Mouse (Mus musculus): ENCODE measurements around the gene Fkbp4. TPM values are rescaled to one million over a fixed set of nuclear protein-coding genes. Genes with fewer than 3 reads are reported as not detected.

Fkbp4 gene
- polyA plus RNA-seq, 1 experiment = 413 TPM

- TF ChIP-seq POLR2A (IDR thresholded peaks at IDR 0.05; ENCODE audit: insufficient read depth, low read length) = no peak
- TF ChIP-seq CTCF (IDR thresholded peaks at IDR 0.05; ENCODE audit: low read depth, low read length) = no peak
- no peak for TF ChIP-seq EP300 (IDR thresholded peaks at IDR 0.05; ENCODE audit: insufficient read depth, low read depth, low read length)
- Histone ChIP-seq H3K27me3 (ENCODE audit: control insufficient read depth, insufficient read depth, low read length, poor library complexity, severe bottlenecking) (no peaks in the 10 kb centered on the region), H3K9ac (ENCODE audit: low read depth, poor library complexity, severe bottlenecking) (no peak overlapping the region), H3K9me3 (replicated peaks; ENCODE audit: control insufficient read depth, insufficient read depth, low read length, poor library complexity, severe bottlenecking) (no peaks in the 10 kb centered on the region), H3K36me3 (ENCODE audit: control insufficient read depth, insufficient read depth, low read length, poor library complexity, severe bottlenecking) (no peaks in the 10 kb centered on the region), H3K4me1 (ENCODE audit: control insufficient read depth, insufficient read depth, low read length) (no peaks in the 10 kb centered on the region), H3K4me3 (ENCODE audit: low read depth, low read length) (no peak overlapping the region), H3K27ac (ENCODE audit: insufficient read depth, low read length) (no peak overlapping the region)
Measured at GRCm38 (mm10) chr6:128418076-128418475, 20.4 kb downstream of the Fkbp4 start.

- TF ChIP-seq EP300 (IDR thresholded peaks at IDR 0.05; ENCODE audit: insufficient read depth, low read depth, low read length) (no peak), CTCF (IDR thresholded peaks at IDR 0.05; ENCODE audit: low read depth, low read length) (no peak), POLR2A (IDR thresholded peaks at IDR 0.05; ENCODE audit: insufficient read depth, low read length) (no peak)
- Histone ChIP-seq H3K27me3 (ENCODE audit: control insufficient read depth, insufficient read depth, low read length, poor library complexity, severe bottlenecking) (no peaks in the 10 kb centered on the region), H3K4me1 (ENCODE audit: control insufficient read depth, insufficient read depth, low read length) (no peaks in the 10 kb centered on the region), H3K9ac (ENCODE audit: low read depth, poor library complexity, severe bottlenecking) (no peak overlapping the region), H3K4me3 (ENCODE audit: low read depth, low read length) (no peak overlapping the region), H3K9me3 (replicated peaks; ENCODE audit: control insufficient read depth, insufficient read depth, low read length, poor library complexity, severe bottlenecking) (no peaks in the 10 kb centered on the region), H3K36me3 (ENCODE audit: control insufficient read depth, insufficient read depth, low read length, poor library complexity, severe bottlenecking) (peaks cover 1% of the 10 kb centered on the region), H3K27ac (ENCODE audit: insufficient read depth, low read length) (no peak overlapping the region)
Measured at GRCm38 (mm10) chr6:128416169-128416568, 22.3 kb downstream of the Fkbp4 start.

GRCm38 (mm10) chr6:128411115-128411514, 27.4 kb downstream of the Fkbp4 start:
- Histone ChIP-seq H3K9ac (ENCODE audit: low read depth, poor library complexity, severe bottlenecking) (no peak overlapping the region), H3K9me3 (replicated peaks; ENCODE audit: control insufficient read depth, insufficient read depth, low read length, poor library complexity, severe bottlenecking) (no peaks in the 10 kb centered on the region), H3K27ac (ENCODE audit: insufficient read depth, low read length) (no peak overlapping the region), H3K4me3 (ENCODE audit: low read depth, low read length) (no peak overlapping the region), H3K36me3 (ENCODE audit: control insufficient read depth, insufficient read depth, low read length, poor library complexity, severe bottlenecking) (peaks cover 9% of the 10 kb centered on the region), H3K27me3 (ENCODE audit: control insufficient read depth, insufficient read depth, low read length, poor library complexity, severe bottlenecking) (no peaks in the 10 kb centered on the region), H3K4me1 (ENCODE audit: control insufficient read depth, insufficient read depth, low read length) (peaks cover 12% of the 10 kb centered on the region)
- TF ChIP-seq CTCF (IDR thresholded peaks at IDR 0.05; ENCODE audit: low read depth, low read length) = peak; percentile 27
- no peak for TF ChIP-seq POLR2A (IDR thresholded peaks at IDR 0.05; ENCODE audit: insufficient read depth, low read length)

GRCm38 (mm10) chr6:128410305-128410704, 28.2 kb downstream of the Fkbp4 start:
- no peak for TF ChIP-seq CTCF (IDR thresholded peaks at IDR 0.05; ENCODE audit: low read depth, low read length)
- no peak for TF ChIP-seq POLR2A (IDR thresholded peaks at IDR 0.05; ENCODE audit: insufficient read depth, low read length)
- TF ChIP-seq EP300 (IDR thresholded peaks at IDR 0.05; ENCODE audit: insufficient read depth, low read depth, low read length) = no peak
- Histone ChIP-seq H3K9me3 (replicated peaks; ENCODE audit: control insufficient read depth, insufficient read depth, low read length, poor library complexity, severe bottlenecking) (no peaks in the 10 kb centered on the region), H3K36me3 (ENCODE audit: control insufficient read depth, insufficient read depth, low read length, poor library complexity, severe bottlenecking) (peaks cover 9% of the 10 kb centered on the region), H3K4me3 (ENCODE audit: low read depth, low read length) (no peak overlapping the region), H3K4me1 (ENCODE audit: control insufficient read depth, insufficient read depth, low read length) (peaks cover 12% of the 10 kb centered on the region), H3K27me3 (ENCODE audit: control insufficient read depth, insufficient read depth, low read length, poor library complexity, severe bottlenecking) (no peaks in the 10 kb centered on the region), H3K9ac (ENCODE audit: low read depth, poor library complexity, severe bottlenecking) (no peak overlapping the region), H3K27ac (ENCODE audit: insufficient read depth, low read length) (no peak overlapping the region)

- H3K27me3 ChIP-seq (ENCODE audit: control insufficient read depth, insufficient read depth, low read length, poor library complexity, severe bottlenecking) = no peaks in the 10 kb centered on the region
- H3K36me3 ChIP-seq (ENCODE audit: control insufficient read depth, insufficient read depth, low read length, poor library complexity, severe bottlenecking) = peaks cover 9% of the 10 kb centered on the region
- TF ChIP-seq EP300 (IDR thresholded peaks at IDR 0.05; ENCODE audit: insufficient read depth, low read depth, low read length) (peak; percentile 92), POLR2A (IDR thresholded peaks at IDR 0.05; ENCODE audit: insufficient read depth, low read length) (no peak), CTCF (IDR thresholded peaks at IDR 0.05; ENCODE audit: low read depth, low read length) (no peak)
- peaks cover 12% of the 10 kb centered on the region for H3K4me1 ChIP-seq (ENCODE audit: control insufficient read depth, insufficient read depth, low read length)
- peak overlapping the region; percentile 31; the same call in 1 of the 2 replicates for H3K27ac ChIP-seq (ENCODE audit: insufficient read depth, low read length)
- H3K9ac ChIP-seq (ENCODE audit: low read depth, poor library complexity, severe bottlenecking) = no peak overlapping the region
- no peaks in the 10 kb centered on the region for H3K9me3 ChIP-seq (replicated peaks; ENCODE audit: control insufficient read depth, insufficient read depth, low read length, poor library complexity, severe bottlenecking)
- no peak overlapping the region for H3K4me3 ChIP-seq (ENCODE audit: low read depth, low read length)
Measured at GRCm38 (mm10) chr6:128408544-128409125, 29.8 kb downstream of the Fkbp4 start.

GRCm38 (mm10) chr6:128404708-128405107, 33.8 kb downstream of the Fkbp4 start:
- Histone ChIP-seq H3K4me3 (ENCODE audit: low read depth, low read length) (no peak overlapping the region), H3K9ac (ENCODE audit: low read depth, poor library complexity, severe bottlenecking) (no peak overlapping the region), H3K4me1 (ENCODE audit: control insufficient read depth, insufficient read depth, low read length) (peaks cover 10% of the 10 kb centered on the region), H3K27ac (ENCODE audit: insufficient read depth, low read length) (no peak overlapping the region), H3K36me3 (ENCODE audit: control insufficient read depth, insufficient read depth, low read length, poor library complexity, severe bottlenecking) (no peaks in the 10 kb centered on the region), H3K9me3 (replicated peaks; ENCODE audit: control insufficient read depth, insufficient read depth, low read length, poor library complexity, severe bottlenecking) (no peaks in the 10 kb centered on the region), H3K27me3 (ENCODE audit: control insufficient read depth, insufficient read depth, low read length, poor library complexity, severe bottlenecking) (no peaks in the 10 kb centered on the region)
- TF ChIP-seq POLR2A (IDR thresholded peaks at IDR 0.05; ENCODE audit: insufficient read depth, low read length) (no peak), CTCF (IDR thresholded peaks at IDR 0.05; ENCODE audit: low read depth, low read length) (no peak), EP300 (IDR thresholded peaks at IDR 0.05; ENCODE audit: insufficient read depth, low read depth, low read length) (no peak)
